Mouse (Mus musculus): ENCODE results near the gene Nfe2. TPM values are rescaled to one million over a fixed set of nuclear protein-coding genes. Genes with fewer than 3 reads are reported as not detected.
"Not testable (repeated sequence)": the region's sequence is repeated elsewhere in the genome, so short reads cannot be mapped to it uniquely, and the experiment has no call there.

Nfe2 gene
- polyA plus RNA-seq, 1 experiment from 2014 or later, result 7.2 TPM

GRCm38 (mm10) chr15:103248401-103249313, 9.5 kb downstream of the Nfe2 start:
- Histone ChIP-seq H3K27me3 (replicated peaks) (no peaks in the 10 kb centered on the region), H3K27ac (replicated peaks) (no peak overlapping the region), H3K9me3 (no peaks in the 10 kb centered on the region), H3K4me1 (peaks cover 20% of the 10 kb centered on the region), H3K4me2 (peak overlapping the region; percentile 4; the same call in 1 of the 2 replicates), H3K36me3 (peaks cover 54% of the 10 kb centered on the region), H3K4me3 (no peak overlapping the region), H3K9ac (no peak overlapping the region)
- WGBS, result 83% methylated on average over 28 of the region's 28 CpGs
- ATAC-seq (ENCODE audit: extremely low read depth, insufficient number of reproducible peaks, low FRiP score, low TSS enrichment), result no peak

GRCm38 (mm10) chr15:103247782-103248400, 10.3 kb downstream of the Nfe2 start:
- Histone ChIP-seq H3K27ac (replicated peaks) (no peak overlapping the region), H3K9ac (no peak overlapping the region), H3K27me3 (replicated peaks) (no peaks in the 10 kb centered on the region), H3K4me2 (no peak overlapping the region), H3K36me3 (peaks cover 62% of the 10 kb centered on the region), H3K9me3 (no peaks in the 10 kb centered on the region), H3K4me1 (peaks cover 27% of the 10 kb centered on the region), H3K4me3 (no peak overlapping the region)
- no peak for ATAC-seq (ENCODE audit: extremely low read depth, insufficient number of reproducible peaks, low FRiP score, low TSS enrichment)

GRCm38 (mm10) chr15:103247078-103247781, 11.0 kb downstream of the Nfe2 start:
- Histone ChIP-seq H3K4me2 (no peak overlapping the region), H3K4me3 (no peak overlapping the region), H3K27me3 (replicated peaks) (no peaks in the 10 kb centered on the region), H3K36me3 (peaks cover 68% of the 10 kb centered on the region), H3K9me3 (no peaks in the 10 kb centered on the region), H3K9ac (no peak overlapping the region), H3K27ac (replicated peaks) (no peak overlapping the region), H3K4me1 (peaks cover 34% of the 10 kb centered on the region)
- 81% methylated on average over 9 of the region's 9 CpGs for WGBS
- ATAC-seq (ENCODE audit: extremely low read depth, insufficient number of reproducible peaks, low FRiP score, low TSS enrichment), result no peak

GRCm38 (mm10) chr15:103245616-103246015, 12.6 kb downstream of the Nfe2 start:
- ATAC-seq (ENCODE audit: extremely low read depth, insufficient number of reproducible peaks, low FRiP score, low TSS enrichment), result no peak; the same call in 1 of the 2 replicates
- Histone ChIP-seq H3K27ac (replicated peaks) (peak overlapping the region; percentile 28; the same call in 1 of the 2 replicates), H3K4me2 (peak overlapping the region; percentile 49)

GRCm38 (mm10) chr15:103242885-103243284, 15.3 kb downstream of the Nfe2 start:
- H3K27me3 ChIP-seq (replicated peaks), result no peaks in the 10 kb centered on the region
- 55% methylated on average over 8 of the region's 8 CpGs for WGBS
- peak overlapping the region; percentile 24 for H3K27ac ChIP-seq (replicated peaks)
- H3K9ac ChIP-seq, result peak overlapping the region; percentile 94
- H3K4me2 ChIP-seq, result peak overlapping the region; percentile 89
- no peak for ATAC-seq (ENCODE audit: extremely low read depth, insufficient number of reproducible peaks, low FRiP score, low TSS enrichment)
- peaks cover 51% of the 10 kb centered on the region for H3K4me1 ChIP-seq
- H3K36me3 ChIP-seq, result peaks cover 64% of the 10 kb centered on the region
- H3K9me3 ChIP-seq, result no peaks in the 10 kb centered on the region
- peak overlapping the region; percentile 80 for H3K4me3 ChIP-seq

More at GRCm38 (mm10) chr15:103245616-103246015, 12.6 kb downstream of the Nfe2 start:
- WGBS, result 33% methylated on average over 6 of the region's 6 CpGs
- peaks cover 46% of the 10 kb centered on the region for H3K4me1 ChIP-seq
- H3K27me3 ChIP-seq (replicated peaks), result no peaks in the 10 kb centered on the region
- H3K36me3 ChIP-seq, result peaks cover 81% of the 10 kb centered on the region
- H3K4me3 ChIP-seq, result no peak overlapping the region
- H3K9me3 ChIP-seq, result no peaks in the 10 kb centered on the region
- H3K9ac ChIP-seq, result peak overlapping the region; percentile 56; the same call in 1 of the 2 replicates

- Histone ChIP-seq H3K4me3 (peak overlapping the region; percentile 80), H3K27ac (replicated peaks) (peak overlapping the region; percentile 96), H3K4me1 (peaks cover 55% of the 10 kb centered on the region), H3K4me2 (peak overlapping the region; percentile 89), H3K9ac (peak overlapping the region; percentile 94), H3K36me3 (peaks cover 49% of the 10 kb centered on the region)
- H3K27me3 ChIP-seq (replicated peaks); H3K9me3 ChIP-seq; ATAC-seq (ENCODE audit: extremely low read depth, insufficient number of reproducible peaks, low FRiP score, low TSS enrichment): not testable (repeated sequence)
- WGBS, result 9% methylated on average over 12 of the region's 12 CpGs
Observed at GRCm38 (mm10) chr15:103241071-103242018, 16.9 kb downstream of the Nfe2 start.

- Histone ChIP-seq H3K4me2 (peak within 1 kb of the TSS; percentile 89), H3K4me3 (peak within 1 kb of the TSS; percentile 80), H3K9me3 (no peaks in the 10 kb centered on the region), H3K9ac (peak within 1 kb of the TSS; percentile 94), H3K4me1 (peaks cover 52% of the 10 kb centered on the region), H3K27me3 (replicated peaks) (no peaks in the 10 kb centered on the region), H3K36me3 (peaks cover 48% of the 10 kb centered on the region), H3K27ac (replicated peaks) (peak within 1 kb of the TSS; percentile 96)
- ATAC-seq (ENCODE audit: extremely low read depth, insufficient number of reproducible peaks, low FRiP score, low TSS enrichment), result peak; percentile 86
- WGBS, result under 1% methylated on average over 47 of the region's 47 CpGs
Observed at GRCm38 (mm10) chr15:103240160-103241028, 17.8 kb downstream of the Nfe2 start, which contains the start of gene Hnrnpa1. Gene Hnrnpa1 (plus strand): TSS chr15:103240432.

- under 1% methylated on average over 39 of the region's 39 CpGs for WGBS
- peak within 1 kb of the TSS; percentile 89 for H3K4me2 ChIP-seq
- peak; percentile 86 for ATAC-seq (ENCODE audit: extremely low read depth, insufficient number of reproducible peaks, low FRiP score, low TSS enrichment)
- peak within 1 kb of the TSS; percentile 80 for H3K4me3 ChIP-seq
- no peaks in the 10 kb centered on the region for H3K9me3 ChIP-seq
- no peaks in the 10 kb centered on the region for H3K27me3 ChIP-seq (replicated peaks)
- peak within 1 kb of the TSS; percentile 96 for H3K27ac ChIP-seq (replicated peaks)
- H3K9ac ChIP-seq, result peak within 1 kb of the TSS; percentile 94
- H3K36me3 ChIP-seq, result peaks cover 48% of the 10 kb centered on the region
- peaks cover 45% of the 10 kb centered on the region for H3K4me1 ChIP-seq
Observed at GRCm38 (mm10) chr15:103239685-103240159, 18.5 kb downstream of the Nfe2 start, which contains the start of gene Cbx5. Gene Cbx5 (minus strand): TSS chr15:103239816.

- Histone ChIP-seq H3K27me3 (replicated peaks) (no peaks in the 10 kb centered on the region), H3K4me3 (peak overlapping the region; percentile 80), H3K4me2 (peak overlapping the region; percentile 89), H3K27ac (replicated peaks) (peak overlapping the region; percentile 96), H3K4me1 (peaks cover 45% of the 10 kb centered on the region), H3K36me3 (peaks cover 52% of the 10 kb centered on the region), H3K9ac (peak overlapping the region; percentile 94), H3K9me3 (no peaks in the 10 kb centered on the region)
- ATAC-seq (ENCODE audit: extremely low read depth, insufficient number of reproducible peaks, low FRiP score, low TSS enrichment), result peak; percentile 77
- WGBS, result under 1% methylated on average over 26 of the region's 26 CpGs
Observed at GRCm38 (mm10) chr15:103239130-103239684, 19.0 kb downstream of the Nfe2 start.

Data from heart, embryonic 13.5 days (tissue).